Mouse (Mus musculus) limb, embryonic 12.5 days (tissue): ENCODE data around the gene Hps6. TPM values are rescaled to one million over a fixed set of nuclear protein-coding genes. Genes with fewer than 3 reads are reported as not detected.

ENCODE experiments used
- ATAC-seq: fragments of 200-750 bp; cut with Nextera tagmentation; 2 replicates; pipeline ENCODE4 v1.8.0; 2017; ENCODE audit warnings: low read depth, moderate TSS enrichment; ENCODE audit not compliant: insufficient number of reproducible peaks, insufficient read depth, low FRiP score, low TSS enrichment
- H3K27ac ChIP-seq: fragments of 300-500 bp; sonication (generic); 2 replicates; pipeline ENCODE4 v1.5.1; 2016; ENCODE audit warnings: mild to moderate bottlenecking, moderate library complexity
- H3K27me3 ChIP-seq: fragments of 300-500 bp; sonication (generic); 2 replicates; pipeline ENCODE4 v1.6.1; 2016; ENCODE audit warnings: mild to moderate bottlenecking, moderate library complexity
- H3K36me3 ChIP-seq: fragments of 300-500 bp; sonication (generic); 2 replicates; pipeline ENCODE4 v1.6.1; 2016; ENCODE audit warnings: mild to moderate bottlenecking, moderate library complexity
- H3K4me1 ChIP-seq: fragments of 300-500 bp; sonication (generic); replicated peaks from 2 replicates; pipeline ENCODE4 v1.6.1; 2016
- H3K4me2 ChIP-seq: fragments of 300-500 bp; sonication (generic); 2 replicates; pipeline ENCODE4 v1.6.1; 2016; ENCODE audit warnings: mild to moderate bottlenecking, moderate library complexity
- H3K4me3 ChIP-seq: fragments of 300-500 bp; sonication (generic); replicated peaks from 2 replicates; pipeline ENCODE4 v1.5.1; 2016; ENCODE audit warnings: mild to moderate bottlenecking
- H3K9ac ChIP-seq: fragments of 300-500 bp; sonication (generic); replicated peaks from 2 replicates; pipeline ENCODE4 v1.6.1; 2016; ENCODE audit warnings: mild to moderate bottlenecking, moderate library complexity
- H3K9me3 ChIP-seq: fragments of 300-500 bp; sonication (generic); 2 replicates; pipeline ENCODE4 v1.6.1; 2016; ENCODE audit warnings: mild to moderate bottlenecking, moderate library complexity
- WGBS: fragments of 180-500 bp; shearing (Covaris S2); methylation state at CpG from one replicate; pipeline ENCODE4 v1.1.7; 2016; 5-methylcytosine and 5-hydroxymethylcytosine counted together
- polyA plus RNA-seq: library from polyadenylated mRNA; unstranded; fragments of >200 nt; fragmentation: Nextera tagmentation; extraction: Ambion mirVana; gene quantifications from 2 replicates; pipeline ENCODE4 v1.2.1, GENCODE M21; 2016

Hps6 gene
- polyA plus RNA-seq, 1 experiment from 2014 or later: 7.2 TPM

DNA sequence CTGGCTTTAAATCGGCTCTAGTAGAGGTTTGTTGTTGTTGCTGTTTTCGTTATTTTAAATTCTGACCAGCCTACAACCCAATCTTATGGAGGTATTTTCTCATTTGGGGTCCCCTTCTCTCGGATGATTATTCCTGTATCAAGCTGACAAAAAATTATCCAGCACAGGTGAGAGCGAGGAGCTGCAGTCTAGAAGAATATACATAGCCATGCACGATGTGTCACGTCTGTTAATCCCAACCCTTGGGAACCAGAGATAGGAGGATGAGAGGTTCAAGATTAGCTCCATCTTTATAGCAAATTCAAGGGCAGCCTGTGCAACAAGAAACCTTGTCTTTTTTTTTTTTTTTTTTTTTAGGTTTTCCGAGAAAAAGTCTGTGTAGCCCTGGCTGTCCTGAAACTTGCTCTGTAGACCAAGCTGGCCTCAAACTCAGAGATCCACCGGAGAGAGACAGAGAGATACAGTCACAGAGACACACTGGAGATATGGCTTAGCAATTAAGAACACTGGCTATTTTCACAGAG lies 4.6 kb upstream of the Hps6 start:
- no peak overlapping the region for H3K9ac ChIP-seq
- peaks cover 9% of the 10 kb centered on the region for H3K4me1 ChIP-seq
- no peak overlapping the region for H3K27ac ChIP-seq
- peak overlapping the region; percentile 64 for H3K4me2 ChIP-seq
- peaks cover 15% of the 10 kb centered on the region; the same call in 1 of the 2 replicates for H3K9me3 ChIP-seq
- 0 out of 2 replicates have a peak, but pooled peaks cover 5% of the 10 kb centered on the region for H3K27me3 ChIP-seq
- no peak; the same call in 1 of the 2 replicates for ATAC-seq
- 9% methylated on average over 8 of the region's 8 CpGs for WGBS
- H3K36me3 ChIP-seq: peaks cover 20% of the 10 kb centered on the region; the same call in 1 of the 2 replicates
- H3K4me3 ChIP-seq: peak overlapping the region; percentile 87

DNA sequence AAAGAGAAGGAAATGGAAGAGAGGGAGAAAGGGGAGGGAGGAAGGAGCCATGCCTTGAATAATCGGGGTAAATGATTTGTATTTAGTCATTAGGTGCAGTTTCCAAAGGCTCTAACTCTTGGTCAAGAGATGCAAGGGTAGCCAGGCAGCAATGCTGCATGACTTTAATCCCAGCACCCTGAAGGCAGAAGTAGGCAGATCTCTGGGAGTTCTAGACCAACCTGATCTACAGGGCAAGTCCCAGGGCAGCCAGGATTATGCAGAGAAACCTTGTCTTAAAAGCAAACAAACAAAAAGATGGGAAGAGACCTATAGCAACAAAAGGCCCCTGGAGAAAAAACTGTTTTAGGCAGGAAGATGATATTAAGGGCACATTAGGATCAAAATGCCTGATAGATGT lies 3.9 kb upstream of the Hps6 start:
- Histone ChIP-seq H3K4me3 (no peak overlapping the region), H3K36me3 (peaks cover 15% of the 10 kb centered on the region; the same call in 1 of the 2 replicates), H3K27me3 (peaks cover 11% of the 10 kb centered on the region; the same call in 1 of the 2 replicates), H3K4me1 (peaks cover 16% of the 10 kb centered on the region), H3K4me2 (no peak overlapping the region), H3K9ac (no peak overlapping the region), H3K27ac (no peak overlapping the region), H3K9me3 (peaks cover 10% of the 10 kb centered on the region; the same call in 1 of the 2 replicates)
- 64% methylated on average over 1 of the region's 1 CpGs for WGBS
- no peak for ATAC-seq

DNA sequence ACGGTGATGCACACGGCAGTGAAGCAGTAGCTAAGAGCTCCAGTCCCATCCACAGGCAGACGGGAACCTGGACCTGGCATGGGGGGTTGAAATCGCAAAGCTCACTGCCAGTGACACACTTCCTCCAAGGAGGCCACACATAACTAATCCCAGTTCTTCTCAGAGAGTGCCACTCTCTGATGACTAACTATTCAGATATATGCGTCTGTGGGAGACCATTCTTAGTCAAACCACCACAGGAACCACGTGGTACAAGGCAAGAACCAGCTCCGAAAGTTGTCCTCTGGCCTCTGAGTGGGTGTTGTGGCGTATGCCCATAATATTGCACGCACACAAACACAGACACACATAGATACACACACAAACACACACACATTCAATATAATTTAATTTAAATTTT lies 1.0 kb upstream of the Hps6 start:
- ATAC-seq: no peak

DNA sequence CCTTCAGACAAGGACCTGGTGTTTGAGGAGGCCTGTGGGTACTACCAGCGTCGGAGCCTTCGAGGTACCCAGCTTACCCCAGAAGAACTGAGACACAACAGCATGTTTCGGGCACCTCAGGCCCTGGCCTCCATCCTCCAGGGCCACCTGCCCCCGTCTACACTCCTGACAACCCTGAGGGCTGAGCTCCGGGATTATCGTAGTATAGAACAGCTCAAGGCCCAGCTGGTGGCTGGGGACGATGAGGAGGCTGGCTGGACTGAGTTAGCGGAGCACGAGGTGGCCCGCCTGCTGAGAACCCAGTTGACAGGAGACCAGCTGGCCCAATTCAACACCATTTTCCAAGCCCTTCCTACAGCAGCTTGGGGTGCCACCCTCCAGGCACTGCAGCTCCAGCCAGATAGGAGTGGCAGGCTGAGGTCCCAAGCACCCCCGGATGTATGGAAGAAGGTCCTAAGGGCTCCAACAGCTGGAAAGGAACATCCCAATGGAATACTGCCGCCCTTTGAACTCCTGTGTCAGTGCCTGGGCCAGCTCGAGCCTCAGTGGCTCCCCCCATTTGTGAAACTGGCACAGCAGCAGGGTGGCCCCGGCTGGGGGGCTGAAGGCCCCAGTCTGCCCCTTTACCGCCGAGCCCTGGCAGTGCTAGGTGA lies 1.6 kb downstream of the Hps6 start:
- no peak overlapping the region for H3K4me2 ChIP-seq
- H3K9ac ChIP-seq: no peak overlapping the region
- H3K9me3 ChIP-seq: no peaks in the 10 kb centered on the region
- no peak for ATAC-seq
- WGBS: 75% methylated on average over 17 of the region's 17 CpGs
- H3K4me3 ChIP-seq: no peak overlapping the region
- peaks cover 4% of the 10 kb centered on the region; the same call in 1 of the 2 replicates for H3K36me3 ChIP-seq
- H3K27me3 ChIP-seq: peaks cover 13% of the 10 kb centered on the region; the same call in 1 of the 2 replicates
- H3K27ac ChIP-seq: no peak overlapping the region
- H3K4me1 ChIP-seq: peaks cover 15% of the 10 kb centered on the region

More for the DNA sequence above, 1.0 kb upstream of the Hps6 start:
- no peak overlapping the region for H3K4me2 ChIP-seq
- no peaks in the 10 kb centered on the region for H3K9me3 ChIP-seq
- peaks cover 18% of the 10 kb centered on the region for H3K4me1 ChIP-seq
- H3K27ac ChIP-seq: no peak overlapping the region
- 80% methylated on average over 9 of the region's 9 CpGs for WGBS
- H3K9ac ChIP-seq: no peak overlapping the region
- peaks cover 4% of the 10 kb centered on the region; the same call in 1 of the 2 replicates for H3K36me3 ChIP-seq
- H3K4me3 ChIP-seq: no peak overlapping the region
- peaks cover 13% of the 10 kb centered on the region; the same call in 1 of the 2 replicates for H3K27me3 ChIP-seq

DNA sequence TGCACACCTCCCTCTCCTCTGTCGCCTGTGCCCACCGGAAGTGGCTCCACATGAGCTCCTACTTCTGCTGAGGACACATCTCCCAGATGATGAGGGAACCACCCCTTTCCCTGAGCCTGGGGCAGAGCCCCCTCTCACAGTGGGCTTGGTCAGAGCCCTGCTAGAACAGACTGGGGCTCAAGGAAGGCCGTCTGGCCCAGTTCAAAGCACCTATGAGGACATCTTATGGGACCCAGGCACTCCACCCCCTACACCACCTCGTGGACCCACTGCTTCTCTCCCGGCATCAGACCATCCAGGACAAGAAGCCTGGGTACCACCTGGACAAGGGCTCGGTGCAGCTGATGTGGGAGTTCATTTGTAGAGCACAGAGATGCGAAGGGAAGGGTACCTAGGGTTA lies 2.4 kb downstream of the Hps6 start:
- Histone ChIP-seq H3K9me3 (no peaks in the 10 kb centered on the region), H3K36me3 (peaks cover 4% of the 10 kb centered on the region; the same call in 1 of the 2 replicates), H3K27ac (no peak overlapping the region), H3K9ac (no peak overlapping the region), H3K4me3 (no peak overlapping the region), H3K4me2 (no peak overlapping the region), H3K27me3 (peaks cover 13% of the 10 kb centered on the region; the same call in 1 of the 2 replicates), H3K4me1 (peaks cover 15% of the 10 kb centered on the region)
- no peak for ATAC-seq
- WGBS: 78% methylated on average over 7 of the region's 7 CpGs

DNA sequence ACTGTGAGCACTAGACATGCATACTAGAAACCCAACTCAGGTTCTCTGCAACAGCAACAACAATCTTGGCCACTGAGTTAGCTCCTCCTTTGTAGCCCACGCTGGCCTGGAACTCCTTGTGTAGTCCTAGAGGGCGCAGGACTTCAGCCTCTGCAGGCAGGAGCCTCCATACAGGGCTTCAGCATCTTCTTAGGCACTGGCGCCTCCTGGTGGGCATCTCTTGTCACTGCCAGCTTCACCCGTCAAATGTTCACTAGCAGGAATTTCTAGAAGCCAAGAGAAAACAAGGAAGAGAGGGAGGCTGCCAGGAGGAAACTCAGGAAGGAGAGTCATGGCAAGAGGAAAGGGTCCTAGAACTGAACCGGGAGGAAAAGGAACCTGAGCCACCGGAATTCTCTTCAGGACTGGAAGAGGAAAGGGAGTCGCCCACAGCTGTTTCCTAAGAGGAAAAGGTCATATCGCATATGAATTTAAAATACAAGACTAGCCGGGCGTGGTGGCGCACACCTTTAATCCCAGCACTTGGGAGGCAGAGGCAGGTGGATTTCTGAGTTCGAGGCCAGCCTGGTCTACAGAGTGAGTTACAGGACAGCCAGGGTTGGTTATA lies 11.4 kb downstream of the Hps6 start:
- Histone ChIP-seq H3K9me3 (no peaks in the 10 kb centered on the region; the same call in 1 of the 2 replicates), H3K4me3 (no peak overlapping the region), H3K4me1 (no peaks in the 10 kb centered on the region), H3K36me3 (no peaks in the 10 kb centered on the region), H3K27me3 (no peaks in the 10 kb centered on the region), H3K9ac (no peak overlapping the region), H3K4me2 (no peak overlapping the region), H3K27ac (no peak overlapping the region)
- ATAC-seq: no peak
- WGBS: 39% methylated on average over 12 of the region's 12 CpGs

DNA sequence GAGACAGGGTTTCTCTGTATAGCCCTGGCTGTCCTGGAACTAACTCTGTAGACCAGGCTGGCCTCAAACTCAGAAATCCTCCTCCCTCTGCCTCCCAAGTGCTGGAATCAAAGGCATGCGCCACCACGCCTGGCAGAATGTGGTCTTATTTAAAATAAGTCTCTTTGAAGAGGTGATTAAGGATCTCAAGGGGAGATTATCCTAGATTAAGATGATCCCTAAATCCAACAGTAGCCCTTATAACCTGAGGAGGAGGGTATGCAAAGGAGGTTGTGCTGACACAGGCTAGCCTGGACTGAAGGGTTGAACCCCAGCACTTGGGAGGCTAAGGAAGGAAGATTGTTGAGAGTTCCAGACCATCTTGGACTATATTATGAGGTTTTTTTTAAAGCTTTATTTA lies 12.7 kb downstream of the Hps6 start:
- no peak for ATAC-seq
- H3K9ac ChIP-seq: no peak overlapping the region
- WGBS: 64% methylated on average over 2 of the region's 2 CpGs

DNA sequence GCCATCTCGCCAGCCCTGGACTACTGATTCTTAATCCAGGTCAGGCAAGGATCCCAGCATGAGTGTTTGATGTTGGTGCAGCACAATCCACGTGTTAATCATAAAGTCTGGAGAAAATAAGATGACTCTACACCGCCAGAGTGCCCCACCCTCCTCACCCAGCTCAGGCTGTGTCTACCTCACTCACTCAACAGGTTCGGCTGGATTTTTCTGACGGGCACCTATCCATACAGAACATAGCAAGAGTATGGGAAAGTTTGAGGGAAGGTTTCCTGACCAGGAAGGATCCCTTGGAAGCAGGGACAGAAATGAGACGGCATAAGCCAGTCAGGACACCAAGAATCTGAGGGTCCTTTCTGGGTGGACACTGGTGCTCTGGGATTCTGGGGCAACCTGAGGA lies 21.7 kb downstream of the Hps6 start:
- Histone ChIP-seq H3K9me3 (peaks cover 5% of the 10 kb centered on the region; the same call in 1 of the 2 replicates), H3K4me3 (no peak overlapping the region), H3K27me3 (no peaks in the 10 kb centered on the region), H3K4me2 (no peak overlapping the region), H3K27ac (no peak overlapping the region), H3K4me1 (no peaks in the 10 kb centered on the region), H3K9ac (no peak overlapping the region), H3K36me3 (peaks cover 8% of the 10 kb centered on the region)
- 77% methylated on average over 6 of the region's 6 CpGs for WGBS
- no peak for ATAC-seq

More for the DNA sequence above, 12.7 kb downstream of the Hps6 start:
- Histone ChIP-seq H3K4me2 (no peak overlapping the region), H3K4me3 (no peak overlapping the region), H3K27me3 (no peaks in the 10 kb centered on the region), H3K27ac (no peak overlapping the region), H3K4me1 (no peaks in the 10 kb centered on the region), H3K9me3 (no peaks in the 10 kb centered on the region; the same call in 1 of the 2 replicates), H3K36me3 (no peaks in the 10 kb centered on the region)

DNA sequence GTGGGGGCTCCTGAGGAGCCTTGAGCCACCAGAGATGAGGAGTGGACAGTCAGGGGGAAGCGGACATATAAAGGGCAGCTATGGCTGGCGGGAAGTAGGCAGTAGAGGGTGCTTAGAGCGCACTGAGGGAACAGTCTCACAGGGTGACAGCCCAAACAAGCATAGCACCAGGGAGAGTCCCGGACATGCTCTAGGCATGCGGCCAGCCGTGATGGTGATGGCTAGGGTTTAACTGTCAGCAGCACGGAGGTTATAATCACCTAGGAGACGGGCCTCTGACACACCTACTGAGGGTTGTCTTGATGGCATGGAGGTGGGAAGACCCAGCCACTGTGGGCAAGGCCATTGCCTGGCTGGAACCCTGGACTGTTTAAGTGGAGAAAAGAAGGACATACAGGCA lies 23.3 kb downstream of the Hps6 start:
- Histone ChIP-seq H3K4me1 (no peaks in the 10 kb centered on the region), H3K36me3 (peaks cover 20% of the 10 kb centered on the region), H3K9me3 (peaks cover 5% of the 10 kb centered on the region; the same call in 1 of the 2 replicates), H3K4me3 (no peak overlapping the region), H3K9ac (no peak overlapping the region), H3K27me3 (no peaks in the 10 kb centered on the region), H3K27ac (peak overlapping the region; percentile 14; the same call in 1 of the 2 replicates), H3K4me2 (no peak overlapping the region)
- WGBS: 61% methylated on average over 8 of the region's 8 CpGs
- 0 out of 2 replicates have a peak, but pooled peaks have one; percentile 27 for ATAC-seq

DNA sequence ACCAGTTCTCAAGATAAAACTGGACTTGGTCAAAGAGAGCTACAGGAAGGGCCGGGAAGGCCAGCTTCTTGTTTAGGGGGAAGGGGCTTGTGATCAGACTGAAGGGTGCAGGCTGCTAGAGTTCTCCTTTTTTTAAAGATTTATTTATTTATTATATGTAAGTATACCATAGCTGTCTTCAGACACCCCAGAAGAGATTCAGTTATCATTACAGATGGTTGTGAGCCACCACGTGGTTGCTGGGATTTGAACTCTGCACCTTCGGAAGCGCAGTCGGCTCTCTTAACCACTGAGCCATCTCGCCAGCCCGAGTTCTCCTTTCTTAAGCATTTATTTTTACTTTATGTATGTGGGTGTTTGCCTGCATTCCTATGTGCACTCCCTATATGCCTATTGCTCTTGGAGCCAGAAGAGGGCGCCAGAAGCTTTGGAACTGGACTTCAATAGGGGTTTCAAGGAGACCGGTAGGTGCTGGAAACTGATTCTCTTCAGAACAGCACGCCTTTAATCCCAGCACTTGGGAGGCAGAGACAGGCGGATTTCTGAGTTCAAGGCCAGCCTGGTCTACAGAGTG lies 25.5 kb downstream of the Hps6 start:
- H3K4me3 ChIP-seq: no peak overlapping the region
- no peaks in the 10 kb centered on the region for H3K27me3 ChIP-seq
- no peak for ATAC-seq
- H3K9ac ChIP-seq: 0 out of 2 replicates have a peak overlapping the region, but pooled peaks have one; percentile 0
- peaks cover 42% of the 10 kb centered on the region for H3K36me3 ChIP-seq
- no peak overlapping the region for H3K27ac ChIP-seq
- no peaks in the 10 kb centered on the region for H3K4me1 ChIP-seq
- peaks cover 5% of the 10 kb centered on the region; the same call in 1 of the 2 replicates for H3K9me3 ChIP-seq
- WGBS: 68% methylated on average over 11 of the region's 11 CpGs
- no peak overlapping the region for H3K4me2 ChIP-seq

DNA sequence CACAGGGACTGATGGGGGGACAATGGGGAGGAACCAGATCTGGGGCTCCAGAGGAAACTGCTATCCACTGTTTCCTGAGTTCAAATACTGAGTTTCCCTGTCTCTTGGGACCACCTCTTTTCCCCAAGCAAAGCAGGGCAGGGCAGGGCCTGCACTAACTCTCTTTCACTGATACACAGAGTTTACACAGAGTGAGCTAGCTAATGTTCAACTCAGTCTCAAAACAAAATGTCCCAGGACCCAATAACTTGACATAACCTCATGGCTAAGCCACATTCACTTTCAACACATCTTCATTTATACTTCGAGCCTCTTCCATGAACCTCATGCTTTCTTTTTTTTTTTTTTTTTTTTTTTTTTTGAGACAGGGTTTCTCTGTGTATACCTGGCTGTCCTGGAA lies 26.3 kb downstream of the Hps6 start:
- H3K27me3 ChIP-seq: no peaks in the 10 kb centered on the region
- WGBS: 94% methylated on average over 1 of the region's 1 CpGs
- peaks cover 51% of the 10 kb centered on the region for H3K36me3 ChIP-seq
- H3K9me3 ChIP-seq: peaks cover 5% of the 10 kb centered on the region; the same call in 1 of the 2 replicates
- H3K9ac ChIP-seq: no peak overlapping the region
- H3K4me3 ChIP-seq: no peak overlapping the region
- no peak for ATAC-seq
- H3K4me2 ChIP-seq: no peak overlapping the region
- H3K4me1 ChIP-seq: no peaks in the 10 kb centered on the region
- H3K27ac ChIP-seq: no peak overlapping the region
